Mouse (Mus musculus) MEL (cell line): ENCODE results near the gene Defb43.

Source experiments
- ELF1 ChIP-seq: IDR thresholded peaks from 2 replicates; pipeline ENCODE4 v1.6.1; 2014; ENCODE audit warnings: low read depth, mild to moderate bottlenecking, inconsistent platforms, low read length, improper control_type of control experiment, moderate library complexity
- GATA1 ChIP-seq: IDR thresholded peaks from 2 replicates; pipeline ENCODE4 v1.6.1; 2011; ENCODE audit warnings: low read depth, low read length, improper control_type of control experiment

DNA sequence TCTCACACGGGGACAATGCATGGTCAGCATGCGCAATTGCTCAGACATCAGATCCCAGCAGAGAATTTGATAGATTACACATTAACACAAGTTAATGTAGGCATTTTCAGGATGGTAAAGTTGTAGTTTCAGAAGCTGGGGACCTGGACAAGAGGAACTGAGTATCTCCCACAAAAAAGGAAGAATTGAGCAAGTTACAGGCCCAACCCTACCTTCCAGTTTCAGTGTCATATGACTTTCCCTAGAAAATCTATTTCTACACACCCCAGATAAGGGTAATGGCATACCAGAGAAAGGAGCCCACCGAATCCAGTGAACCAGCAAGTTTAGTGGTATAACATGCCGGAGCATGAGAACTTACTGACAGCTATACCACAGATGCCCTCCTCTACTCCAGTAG is 47.9 kb upstream of the Defb43 start:
- no peak for TF ChIP-seq ELF1
- TF ChIP-seq GATA1 = no peak
